Mouse (Mus musculus) adrenal gland, postnatal 25 days (tissue): ENCODE results near the gene Cys1. TPM values are rescaled to one million over a fixed set of nuclear protein-coding genes. Genes with fewer than 3 reads are reported as not detected.
"Not testable (repeated sequence)": the region's sequence is repeated elsewhere in the genome, so short reads cannot be mapped to it uniquely, and the experiment has no call there.

Source experiments
- DNase-seq: peaks from one replicate; pipeline ENCODE4 v3.0.0; 2021; ENCODE audit warnings: mixed read lengths
- total RNA-seq: library from RNA; stranded (reverse); gene quantifications from 2 replicates; pipeline ENCODE4 v1.2.3, GENCODE M21; 2021

The Cys1 gene
- total RNA-seq, 1 experiment from 2014 or later, result 2.5 TPM

DNA sequence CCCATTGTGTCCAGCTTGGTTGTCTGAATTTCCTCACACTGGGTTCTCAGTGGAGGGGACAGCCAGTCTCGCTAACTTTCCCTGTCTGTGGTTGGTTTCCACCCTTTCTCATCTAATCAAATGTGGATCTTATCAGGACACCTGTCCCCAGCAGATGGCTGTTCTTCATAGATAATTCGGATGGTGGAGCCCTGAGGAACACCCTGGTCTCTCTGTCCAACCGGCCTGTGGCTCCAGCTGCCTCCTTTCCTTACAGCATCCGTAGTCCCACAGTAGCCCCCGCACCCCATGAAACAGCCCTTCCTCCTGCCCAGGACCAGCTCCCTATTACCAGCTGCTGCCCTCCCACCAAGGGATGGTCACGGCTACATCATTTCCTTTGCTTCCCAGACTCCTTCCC, 35.7 kb downstream of the Cys1 start:
- no peak for DNase-seq

DNA sequence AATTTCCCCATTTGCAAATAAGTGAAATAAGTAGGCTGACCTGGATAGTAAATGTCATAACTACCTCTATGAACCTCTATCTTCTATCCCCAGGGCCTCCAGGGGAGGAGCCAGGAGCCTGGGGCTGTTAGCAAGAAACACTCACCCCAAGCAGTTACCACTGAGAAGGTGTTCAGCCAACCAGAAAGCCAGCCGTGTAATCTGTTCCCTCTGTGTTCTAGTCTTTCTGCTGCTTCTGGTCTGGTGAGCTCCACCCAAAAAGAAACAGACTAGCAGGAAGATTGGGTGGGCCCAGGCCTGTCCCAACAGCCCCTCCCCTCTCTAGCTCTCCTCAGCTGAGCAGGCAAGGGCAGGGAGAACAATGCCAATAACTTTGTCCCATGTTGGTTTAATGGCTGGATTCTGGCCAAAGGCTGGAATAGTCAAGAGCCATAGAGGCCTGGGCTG, 37.5 kb downstream of the Cys1 start:
- DNase-seq, result no peak

DNA sequence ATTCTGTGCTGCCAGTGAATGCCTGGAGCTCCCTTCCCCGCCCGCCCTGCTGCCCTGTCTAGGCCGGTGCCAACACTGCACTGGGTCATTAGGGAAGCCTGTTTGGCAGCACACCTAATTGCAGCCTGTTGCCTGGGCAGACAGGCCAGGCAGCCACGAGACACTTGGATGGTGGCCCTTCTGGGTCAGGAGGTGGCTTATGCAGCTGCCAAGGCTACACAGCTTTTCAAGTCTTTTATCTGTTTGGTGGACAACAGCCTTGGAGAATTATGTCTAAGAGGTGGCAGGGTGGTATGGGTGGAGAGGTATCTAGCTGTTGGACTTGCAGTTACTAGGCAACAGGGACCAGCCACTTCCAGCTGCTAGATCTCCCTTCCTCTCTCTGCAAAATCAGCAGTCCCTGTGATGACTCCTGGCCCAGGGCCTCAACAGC, 39.2 kb downstream of the Cys1 start:
- peak; percentile 73 for DNase-seq

DNA sequence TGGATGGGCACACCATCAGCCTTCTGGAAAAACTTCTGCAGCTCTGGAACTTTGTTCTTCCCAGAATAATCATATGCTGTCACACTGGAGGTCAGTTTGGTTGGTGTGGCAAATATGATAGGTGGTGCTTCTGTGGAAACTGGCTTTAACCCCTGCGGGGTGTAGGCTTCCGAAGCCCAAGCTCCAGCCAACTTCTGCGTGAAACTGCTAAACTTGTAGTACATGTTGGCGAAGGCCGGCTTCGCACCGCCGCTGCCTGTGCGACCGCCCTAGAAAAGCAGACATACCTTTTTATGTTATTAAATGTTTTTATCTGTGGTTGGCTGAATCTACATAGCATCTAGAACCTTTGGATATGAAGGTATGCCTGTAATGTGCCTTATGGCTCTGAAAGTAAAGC, 42.8 kb downstream of the Cys1 start:
- not testable (repeated sequence) for DNase-seq

DNA sequence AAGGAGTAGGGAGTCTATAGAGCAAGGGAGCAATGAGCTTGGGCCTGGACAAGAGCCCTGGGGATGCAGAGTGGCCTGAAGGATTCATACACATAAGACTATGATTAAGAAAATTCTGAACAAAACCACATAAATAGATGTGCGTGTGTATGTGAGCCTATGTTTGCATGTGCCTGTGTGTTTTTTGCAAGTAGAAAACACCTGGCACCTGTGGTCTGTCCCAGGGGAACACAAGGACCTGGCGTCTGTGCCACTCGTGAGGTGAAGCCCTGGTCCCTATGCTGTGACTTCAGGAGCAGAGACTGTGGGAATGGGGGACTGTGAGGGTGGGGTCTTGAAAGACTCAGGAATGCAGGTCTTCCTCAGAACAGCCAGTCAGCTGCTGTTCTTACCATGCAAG, 47.0 kb downstream of the Cys1 start:
- no peak for DNase-seq

DNA sequence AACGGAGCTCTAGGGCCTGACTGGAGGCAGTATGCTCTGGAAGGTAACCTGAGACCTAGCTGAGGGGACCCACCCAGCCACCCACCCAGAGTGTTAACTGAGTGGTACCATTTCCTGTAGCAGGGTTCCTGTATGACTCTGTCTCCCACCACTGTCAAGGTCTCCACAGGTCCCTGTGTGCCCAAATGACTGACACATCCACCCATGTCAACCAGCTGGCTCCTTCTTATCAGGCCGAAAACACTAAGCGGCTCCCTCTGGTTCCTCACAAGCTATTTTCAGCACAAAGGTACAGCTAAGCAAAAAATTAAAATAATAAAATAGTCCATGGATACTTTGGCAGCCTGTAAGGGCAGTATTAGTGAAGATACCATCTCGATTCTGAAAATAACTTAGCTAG, 47.4 kb downstream of the Cys1 start:
- no peak for DNase-seq

DNA sequence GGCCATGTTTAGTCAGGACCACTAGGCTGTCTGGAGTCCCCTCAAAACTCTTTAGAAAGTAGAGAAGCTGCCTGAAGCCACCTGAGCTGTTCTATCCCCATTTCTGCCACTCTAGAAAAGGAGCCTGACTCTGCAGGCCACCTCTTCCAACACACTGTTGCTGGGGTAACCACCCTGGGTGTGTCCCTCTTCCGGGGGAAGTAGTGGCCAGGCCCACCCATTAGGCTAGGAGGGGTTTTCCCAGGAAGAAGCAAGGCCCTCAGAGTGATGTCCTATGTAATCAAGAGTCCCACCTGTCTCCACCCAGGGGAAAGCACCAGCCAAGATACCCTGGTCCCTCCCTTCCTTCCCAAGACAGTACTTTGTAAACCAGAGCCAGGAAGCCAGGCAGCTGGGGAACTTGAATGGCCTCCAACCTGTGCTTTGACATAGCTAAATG, 47.8 kb downstream of the Cys1 start:
- DNase-seq, result peak; percentile 8

DNA sequence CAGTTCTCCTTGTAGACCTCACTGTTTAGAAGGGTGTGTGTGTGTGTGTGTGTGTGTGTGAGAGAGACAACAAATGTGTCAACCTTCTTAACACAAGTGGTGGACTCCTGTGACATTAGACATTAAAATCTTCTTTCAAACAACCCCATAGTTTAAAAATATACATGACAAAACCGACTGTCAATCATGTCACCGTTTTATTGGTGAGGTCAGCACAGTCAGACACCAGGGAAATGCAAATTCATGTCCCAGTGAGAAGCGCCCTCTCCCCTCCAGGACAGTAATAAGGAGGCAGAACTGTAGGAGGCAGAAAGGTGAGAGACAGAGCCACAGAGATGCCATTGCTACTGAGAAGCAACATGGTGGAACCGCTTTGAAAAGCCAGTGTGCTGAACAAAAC, 49.2 kb downstream of the Cys1 start:
- DNase-seq, result no peak

DNA sequence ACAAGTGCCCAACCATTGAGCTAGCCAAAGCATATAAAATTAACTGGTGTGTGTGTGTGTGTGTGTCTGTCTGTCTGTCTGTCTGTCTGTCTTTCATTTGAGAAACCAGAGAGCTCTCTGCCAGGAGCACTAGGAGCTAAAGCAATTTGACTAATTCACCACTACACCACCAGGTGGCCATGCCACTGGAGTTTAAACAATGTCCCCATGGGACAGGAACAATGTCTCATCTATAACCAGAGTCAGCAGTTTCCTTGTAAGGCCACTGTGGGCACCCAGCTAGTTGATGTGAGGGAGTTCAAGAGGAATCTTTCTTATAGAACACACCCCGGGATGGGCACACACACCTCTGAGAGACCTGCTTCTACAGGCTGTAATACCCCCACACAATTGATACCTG, 51.4 kb downstream of the Cys1 start:
- peak; percentile 20 for DNase-seq

DNA sequence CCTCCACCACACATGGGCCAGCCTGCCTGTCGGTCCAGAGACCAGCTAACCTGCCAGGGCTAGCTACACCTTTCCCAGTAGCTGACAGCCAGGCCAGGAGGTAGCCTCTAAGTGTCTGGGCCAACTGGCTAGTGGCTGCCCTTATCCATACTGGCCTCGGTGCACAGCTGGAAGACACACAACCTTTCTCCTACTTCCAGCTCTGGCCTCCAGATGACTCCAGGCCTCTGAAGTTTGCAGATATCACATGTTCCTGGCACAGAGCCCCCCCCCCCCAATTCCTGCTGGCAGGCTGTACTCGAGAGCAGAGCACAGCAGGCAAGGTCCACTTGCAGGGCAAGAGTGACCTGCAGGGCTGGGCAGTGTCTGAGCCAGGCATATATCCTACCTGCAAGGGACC, 54.4 kb downstream of the Cys1 start:
- no peak for DNase-seq

DNA sequence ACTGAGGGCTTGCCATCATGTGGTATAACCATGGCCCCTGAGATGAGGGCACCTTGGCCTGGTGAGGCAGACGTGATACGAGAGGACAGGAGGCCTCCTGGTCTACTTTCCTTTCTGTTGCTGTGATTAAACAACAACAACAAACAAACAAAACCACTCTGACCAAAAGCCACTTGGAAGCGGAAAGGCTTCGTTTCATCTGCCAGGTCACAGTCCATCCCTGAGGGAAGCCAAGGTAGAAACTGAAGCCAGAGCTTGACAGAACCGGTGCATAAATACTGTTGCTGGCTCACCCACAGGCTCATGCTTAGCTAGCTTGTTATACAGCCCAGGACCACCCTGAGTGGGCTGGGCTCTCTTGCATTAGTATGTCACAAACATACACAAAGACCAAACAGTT, 55.2 kb downstream of the Cys1 start:
- DNase-seq, result no peak

DNA sequence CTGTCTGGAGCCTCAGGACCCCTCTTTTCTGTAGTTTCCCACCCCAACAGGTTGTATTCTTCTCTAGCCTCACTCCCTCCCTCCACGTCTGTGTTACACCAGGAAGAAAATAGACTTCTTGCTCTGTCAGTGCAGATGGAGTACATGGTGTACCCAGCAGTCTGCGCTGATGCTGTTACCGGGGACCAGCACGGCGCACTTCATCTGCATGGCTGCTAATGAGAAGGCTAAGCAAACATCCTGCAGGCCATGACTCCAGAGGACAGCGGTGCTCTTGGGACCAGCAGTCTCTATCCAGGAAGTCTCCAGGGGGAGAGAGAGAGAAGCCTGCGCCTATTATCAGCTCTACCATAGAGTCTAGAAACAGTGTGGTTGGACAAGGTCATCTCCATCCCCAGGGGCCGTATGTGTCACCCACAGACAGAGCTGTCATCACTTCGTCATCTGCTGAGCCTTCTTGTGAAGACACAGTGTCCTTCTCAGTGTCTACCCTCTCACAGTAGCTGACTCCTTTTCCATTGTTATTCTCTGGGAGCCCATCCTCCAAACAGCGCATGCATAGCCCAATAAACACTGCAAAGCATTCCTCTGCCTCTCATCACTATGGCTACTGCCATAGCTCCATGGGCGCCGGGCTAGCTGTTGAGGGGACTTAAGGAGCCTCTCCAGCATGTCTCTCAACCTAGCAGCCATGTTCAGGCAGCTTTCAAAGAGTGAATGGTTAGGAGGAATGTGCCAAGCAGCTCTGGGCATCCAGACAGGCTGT, 57.9 kb downstream of the Cys1 start:
- DNase-seq, result no peak

DNA sequence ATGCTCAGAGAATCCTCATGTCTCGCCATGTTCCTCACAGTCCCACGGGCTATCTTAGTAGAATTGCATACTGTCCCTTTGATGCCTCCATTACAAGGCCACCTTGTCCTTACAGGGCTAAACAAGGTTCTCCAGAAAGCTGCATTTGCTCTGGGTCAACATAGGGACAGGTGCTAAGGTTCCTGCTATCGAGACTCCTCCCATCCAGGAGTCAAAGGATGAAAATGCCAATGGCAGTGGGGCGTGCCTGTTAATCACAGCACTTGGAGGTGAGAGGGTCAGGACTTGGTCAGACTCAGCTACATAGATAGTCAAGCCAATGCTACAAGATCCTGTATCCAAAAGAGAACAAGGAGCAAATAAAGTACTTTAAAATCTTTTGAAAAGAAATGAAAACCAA, 62.2 kb downstream of the Cys1 start:
- no peak for DNase-seq

Other genes starting within 250 kb of the Cys1 start
- gene Taf1b, start 183.5 kb downstream of the Cys1 start, total RNA-seq, result 15.4 and 20.2 TPM in 2 replicates
- 0.52 and 0.67 TPM in 2 replicates for gene Grhl1, start 109.5 kb downstream of the Cys1 start, total RNA-seq
- 9.8 and 14.8 TPM in 2 replicates for gene Klf11, start 30.5 kb downstream of the Cys1 start, total RNA-seq
- 26.7 and 30.0 TPM in 2 replicates for gene Rrm2, start 26.4 kb upstream of the Cys1 start, total RNA-seq
- gene Mboat2, start 149.1 kb upstream of the Cys1 start, total RNA-seq, result 13.0 and 21.0 TPM in 2 replicates